Mouse (Mus musculus) myocyte (in vitro differentiated cells): ENCODE measurements at regions not wholly inside any gene's neighbourhood (a gene's known extent, or its start where the extent isn't known, plus 50 kb on each side); places are given as distances from the start of the nearest gene placed in this dataset.

Experiments used
- H3K27me3 ChIP-seq: one replicate; pipeline ENCODE4 v1.6.1; 2011; ENCODE audit not compliant: control insufficient read depth, insufficient read depth, insufficient read length
- H3K36me3 ChIP-seq: one replicate; pipeline ENCODE4 v1.6.1; 2011; ENCODE audit not compliant: control insufficient read depth, insufficient read depth
- H3K4me2 ChIP-seq: one replicate; pipeline ENCODE4 v1.6.1; 2011; ENCODE audit warnings: low read depth, control low read depth
- H3K4me3 ChIP-seq: one replicate; pipeline ENCODE4 v1.5.1; 2011; ENCODE audit warnings: mild to moderate bottlenecking, control low read depth, moderate library complexity
- H3K79me2 ChIP-seq: one replicate; pipeline ENCODE4 v1.6.1; 2011; ENCODE audit not compliant: control insufficient read depth, insufficient read depth
- H3ac ChIP-seq: one replicate; pipeline ENCODE4 v1.6.1; 2011; ENCODE audit not compliant: control insufficient read depth, insufficient read length
- CEBPB ChIP-seq: IDR thresholded peaks from 2 replicates; pipeline ENCODE4 v1.6.1; 2011; ENCODE audit warnings: mild to moderate bottlenecking, moderate library complexity; ENCODE audit not compliant: poor library complexity, insufficient read depth, severe bottlenecking
- E2F4 ChIP-seq: IDR thresholded peaks from one replicate; pipeline ENCODE4 v1.6.1; 2011; ENCODE audit warnings: mild to moderate bottlenecking, control low read depth, moderate library complexity; ENCODE audit not compliant: insufficient read depth
- MAX ChIP-seq: IDR thresholded peaks from one replicate; pipeline ENCODE4 v1.6.1; 2011; ENCODE audit warnings: low read depth, mild to moderate bottlenecking, control low read depth
- MYOD1 ChIP-seq, 3 experiments: IDR thresholded peaks; one replicate each; pipeline ENCODE4 v1.6.1; 2011; ENCODE audit warnings: control low read depth in 2 of 3, low read depth in 2 of 3, mild to moderate bottlenecking in 2 of 3, moderate library complexity in 1 of 3; ENCODE audit not compliant: insufficient read length in 2 of 3, control insufficient read depth in 1 of 3
- MYOG ChIP-seq, 3 experiments: IDR thresholded peaks; one replicate each; pipeline ENCODE4 v1.6.1; 2011; ENCODE audit warnings: control low read depth in 2 of 3, low read depth in 2 of 3, mild to moderate bottlenecking in 2 of 3; ENCODE audit not compliant: insufficient read length in 2 of 3, control insufficient read depth in 1 of 3, insufficient read depth in 1 of 3
- POLR2AphosphoS2 ChIP-seq: IDR thresholded peaks from one replicate; pipeline ENCODE4 v1.6.1; 2011; ENCODE audit warnings: low read depth, control low read depth; ENCODE audit not compliant: insufficient read length
- REST ChIP-seq: IDR thresholded peaks from one replicate; pipeline ENCODE4 v1.6.1; 2011; ENCODE audit warnings: mild to moderate bottlenecking, control low read depth, moderate library complexity; ENCODE audit not compliant: insufficient read depth, insufficient read length
- SRF ChIP-seq: IDR thresholded peaks from one replicate; pipeline ENCODE4 v1.6.1; 2011; ENCODE audit warnings: low read depth; ENCODE audit not compliant: control insufficient read depth, insufficient read length
- TCF12 ChIP-seq: IDR thresholded peaks from one replicate; pipeline ENCODE4 v1.6.1; 2011; ENCODE audit warnings: mild to moderate bottlenecking, control low read depth; ENCODE audit not compliant: poor library complexity, insufficient read depth, severe bottlenecking
- TCF3 ChIP-seq: IDR thresholded peaks from one replicate; pipeline ENCODE4 v1.6.1; 2011; ENCODE audit warnings: low read depth, control low read depth; ENCODE audit not compliant: insufficient read length
- USF1 ChIP-seq: IDR thresholded peaks from one replicate; pipeline ENCODE4 v1.6.1; 2011; ENCODE audit warnings: low read depth, mild to moderate bottlenecking, control low read depth, moderate library complexity

DNA sequence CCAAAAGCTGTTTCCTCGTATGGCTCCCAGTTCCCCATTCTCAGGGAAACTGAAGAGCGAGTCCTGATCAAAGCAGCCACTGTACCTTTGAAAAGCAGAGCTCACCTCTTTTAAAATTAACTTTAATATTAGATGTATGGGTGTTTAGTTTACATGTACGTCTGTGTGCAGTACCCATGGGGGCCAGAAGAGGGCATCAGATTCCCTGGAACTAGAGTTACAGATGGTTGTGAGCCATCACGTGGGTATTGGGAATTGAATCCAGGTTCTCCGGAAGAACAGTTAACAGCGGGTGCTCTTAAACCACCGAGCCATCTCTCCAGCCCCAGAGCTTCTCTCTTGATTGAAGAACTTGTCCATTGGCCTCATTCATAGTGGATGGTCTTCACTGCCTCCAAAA lies 66.0 kb upstream of the Jam3 start:
- H3K4me2 ChIP-seq = no peak overlapping the region
- H3K4me3 ChIP-seq = no peak overlapping the region
- H3K79me2 ChIP-seq = no peaks in the 10 kb centered on the region
- H3ac ChIP-seq = no peak overlapping the region
- H3K27me3 ChIP-seq = no peaks in the 10 kb centered on the region
- H3K36me3 ChIP-seq = no peaks in the 10 kb centered on the region
- no peak for TF ChIP-seq REST

- no peak overlapping the region for H3K4me2 ChIP-seq
- TF ChIP-seq CEBPB (no peak), E2F4 (no peak), SRF (no peak), TCF12 (no peak), USF1 (no peak), MYOD1 (IDR thresholded peaks at IDR 0.05; ENCODE audit: control insufficient read depth in 1 of 3, insufficient read length in 2 of 3, low read depth in 2 of 3) (no peak), MYOG (IDR thresholded peaks at IDR 0.05; ENCODE audit: control insufficient read depth in 1 of 3, insufficient read depth in 1 of 3, insufficient read length in 2 of 3, low read depth in 2 of 3) (no peak), TCF3 (no peak), REST (no peak), POLR2AphosphoS2 (no peak), MAX (no peak)
- no peak overlapping the region for H3ac ChIP-seq
- no peaks in the 10 kb centered on the region for H3K79me2 ChIP-seq
- H3K36me3 ChIP-seq = no peaks in the 10 kb centered on the region
- H3K4me3 ChIP-seq = no peak overlapping the region
- H3K27me3 ChIP-seq = no peaks in the 10 kb centered on the region
Measured at GRCm38 (mm10) chr9:27216024-27216423, 60.8 kb upstream of the Jam3 start.

- H3K36me3 ChIP-seq = no peaks in the 10 kb centered on the region
- H3K4me3 ChIP-seq = no peak overlapping the region
- H3ac ChIP-seq = no peak overlapping the region
- no peaks in the 10 kb centered on the region for H3K27me3 ChIP-seq
- TF ChIP-seq MYOG (IDR thresholded peaks at IDR 0.05; ENCODE audit: control insufficient read depth in 1 of 3, insufficient read depth in 1 of 3, insufficient read length in 2 of 3, low read depth in 2 of 3) = peak in 1 of 3 experiments; percentile 45
- TF ChIP-seq TCF12 = no peak
- peak in 2 of 3 experiments; percentile 26 to 48 for TF ChIP-seq MYOD1 (IDR thresholded peaks at IDR 0.05; ENCODE audit: control insufficient read depth in 1 of 3, insufficient read length in 2 of 3, low read depth in 2 of 3)
- H3K4me2 ChIP-seq = no peak overlapping the region
- H3K79me2 ChIP-seq = no peaks in the 10 kb centered on the region
Measured at GRCm38 (mm10) chr9:27214023-27214422, 58.8 kb upstream of the Jam3 start.

GRCm38 (mm10) chr9:27208840-27209239 lies 53.6 kb upstream of the Jam3 start:
- H3K27me3 ChIP-seq = no peaks in the 10 kb centered on the region
- H3K36me3 ChIP-seq = no peaks in the 10 kb centered on the region
- H3K4me2 ChIP-seq = no peak overlapping the region
- peak in 1 of 3 experiments; percentile 6 for TF ChIP-seq MYOD1 (IDR thresholded peaks at IDR 0.05; ENCODE audit: control insufficient read depth in 1 of 3, insufficient read length in 2 of 3, low read depth in 2 of 3)
- TF ChIP-seq TCF12 = no peak
- no peak overlapping the region for H3ac ChIP-seq
- no peak overlapping the region for H3K4me3 ChIP-seq
- no peaks in the 10 kb centered on the region for H3K79me2 ChIP-seq
